Mouse (Mus musculus): ENCODE data around the gene Ckm. TPM values are rescaled to one million over a fixed set of nuclear protein-coding genes. Genes with fewer than 3 reads are reported as not detected.

Gene Ckm
- total RNA-seq, 1 experiment from 2014 or later, result 0.25 TPM

GRCm38 (mm10) chr7:19378049-19378448, 26.5 kb upstream of the Ckm start:
- ATAC-seq (replicated peaks in 1 of 2; ENCODE audit: insufficient read depth in 1 of 2, low FRiP score in 2 of 2, low TSS enrichment in 1 of 2, low read depth in 1 of 2, poor library complexity in 2 of 2, severe bottlenecking in 2 of 2), result no peak

- peak; percentile 97 to 100 for ATAC-seq (replicated peaks in 1 of 2; ENCODE audit: insufficient read depth in 1 of 2, low FRiP score in 2 of 2, low TSS enrichment in 1 of 2, low read depth in 1 of 2, poor library complexity in 2 of 2, severe bottlenecking in 2 of 2)
Measured at GRCm38 (mm10) chr7:19381377-19382165, 23.0 kb upstream of the Ckm start, which contains the start of gene Ercc2. TSS of gene Ercc2 (plus strand) at chr7:19382010.

- peak; percentile 18 to 58; a peak in 2 of 4 replicates for ATAC-seq (replicated peaks in 1 of 2; ENCODE audit: insufficient read depth in 1 of 2, low FRiP score in 2 of 2, low TSS enrichment in 1 of 2, low read depth in 1 of 2, poor library complexity in 2 of 2, severe bottlenecking in 2 of 2)
Measured at GRCm38 (mm10) chr7:19382166-19382541, 22.4 kb upstream of the Ckm start.

GRCm38 (mm10) chr7:19383708-19384107, 20.9 kb upstream of the Ckm start:
- ATAC-seq (replicated peaks in 1 of 2; ENCODE audit: insufficient read depth in 1 of 2, low FRiP score in 2 of 2, low TSS enrichment in 1 of 2, low read depth in 1 of 2, poor library complexity in 2 of 2, severe bottlenecking in 2 of 2), result no peak

- no peak for ATAC-seq (replicated peaks in 1 of 2; ENCODE audit: insufficient read depth in 1 of 2, low FRiP score in 2 of 2, low TSS enrichment in 1 of 2, low read depth in 1 of 2, poor library complexity in 2 of 2, severe bottlenecking in 2 of 2)
Measured at GRCm38 (mm10) chr7:19388699-19389413, 15.7 kb upstream of the Ckm start.

- no peak for ATAC-seq (replicated peaks in 1 of 2; ENCODE audit: insufficient read depth in 1 of 2, low FRiP score in 2 of 2, low TSS enrichment in 1 of 2, low read depth in 1 of 2, poor library complexity in 2 of 2, severe bottlenecking in 2 of 2)
Measured at GRCm38 (mm10) chr7:19394484-19394883, 10.1 kb upstream of the Ckm start.

GRCm38 (mm10) chr7:19399496-19400280, 4.9 kb upstream of the Ckm start:
- ATAC-seq (replicated peaks in 1 of 2; ENCODE audit: insufficient read depth in 1 of 2, low FRiP score in 2 of 2, low TSS enrichment in 1 of 2, low read depth in 1 of 2, poor library complexity in 2 of 2, severe bottlenecking in 2 of 2), result peak; percentile 72 to 76

- ATAC-seq (replicated peaks in 1 of 2; ENCODE audit: insufficient read depth in 1 of 2, low FRiP score in 2 of 2, low TSS enrichment in 1 of 2, low read depth in 1 of 2, poor library complexity in 2 of 2, severe bottlenecking in 2 of 2), result no peak
Measured at GRCm38 (mm10) chr7:19400946-19401345, 3.6 kb upstream of the Ckm start.

- ATAC-seq (replicated peaks in 1 of 2; ENCODE audit: insufficient read depth in 1 of 2, low FRiP score in 2 of 2, low TSS enrichment in 1 of 2, low read depth in 1 of 2, poor library complexity in 2 of 2, severe bottlenecking in 2 of 2), result no peak
Measured at GRCm38 (mm10) chr7:19402535-19403112, 2.0 kb upstream of the Ckm start.

- peak; percentile 39 to 54; a peak in 2 of 4 replicates for ATAC-seq (replicated peaks in 1 of 2; ENCODE audit: insufficient read depth in 1 of 2, low FRiP score in 2 of 2, low TSS enrichment in 1 of 2, low read depth in 1 of 2, poor library complexity in 2 of 2, severe bottlenecking in 2 of 2)
Measured at GRCm38 (mm10) chr7:19403731-19404296, 762 bp upstream of the Ckm start, which contains the start of gene Klc3. TSS of gene Klc3 (minus strand) at chr7:19404104.

GRCm38 (mm10) chr7:19405417-19405816, 841 bp downstream of the Ckm start:
- ATAC-seq (replicated peaks in 1 of 2; ENCODE audit: insufficient read depth in 1 of 2, low FRiP score in 2 of 2, low TSS enrichment in 1 of 2, low read depth in 1 of 2, poor library complexity in 2 of 2, severe bottlenecking in 2 of 2), result peak; percentile 86

- ATAC-seq (replicated peaks in 1 of 2; ENCODE audit: insufficient read depth in 1 of 2, low FRiP score in 2 of 2, low TSS enrichment in 1 of 2, low read depth in 1 of 2, poor library complexity in 2 of 2, severe bottlenecking in 2 of 2), result no peak
Measured at GRCm38 (mm10) chr7:19409753-19410152, 5.2 kb downstream of the Ckm start.

GRCm38 (mm10) chr7:19410766-19411344, 6.3 kb downstream of the Ckm start:
- ATAC-seq (replicated peaks in 1 of 2; ENCODE audit: insufficient read depth in 1 of 2, low FRiP score in 2 of 2, low TSS enrichment in 1 of 2, low read depth in 1 of 2, poor library complexity in 2 of 2, severe bottlenecking in 2 of 2), result no peak

- no peak for ATAC-seq (replicated peaks in 1 of 2; ENCODE audit: insufficient read depth in 1 of 2, low FRiP score in 2 of 2, low TSS enrichment in 1 of 2, low read depth in 1 of 2, poor library complexity in 2 of 2, severe bottlenecking in 2 of 2)
Measured at GRCm38 (mm10) chr7:19411783-19412182, 7.2 kb downstream of the Ckm start.

GRCm38 (mm10) chr7:19413525-19413924, 8.9 kb downstream of the Ckm start:
- ATAC-seq (replicated peaks in 1 of 2; ENCODE audit: insufficient read depth in 1 of 2, low FRiP score in 2 of 2, low TSS enrichment in 1 of 2, low read depth in 1 of 2, poor library complexity in 2 of 2, severe bottlenecking in 2 of 2), result no peak

- no peak for ATAC-seq (replicated peaks in 1 of 2; ENCODE audit: insufficient read depth in 1 of 2, low FRiP score in 2 of 2, low TSS enrichment in 1 of 2, low read depth in 1 of 2, poor library complexity in 2 of 2, severe bottlenecking in 2 of 2)
Measured at GRCm38 (mm10) chr7:19416590-19416989, 12.0 kb downstream of the Ckm start.

GRCm38 (mm10) chr7:19420121-19420520, 15.5 kb downstream of the Ckm start:
- no peak for ATAC-seq (replicated peaks in 1 of 2; ENCODE audit: insufficient read depth in 1 of 2, low FRiP score in 2 of 2, low TSS enrichment in 1 of 2, low read depth in 1 of 2, poor library complexity in 2 of 2, severe bottlenecking in 2 of 2)

Data from hematopoietic stem cell, adult 5-6 weeks (primary cell).